Mouse (Mus musculus) forebrain, embryonic 11.5 days (tissue): ENCODE results near the gene Srm. TPM values are rescaled to one million over a fixed set of nuclear protein-coding genes. Genes with fewer than 3 reads are reported as not detected.
A peak's percentile ranks its signal among the peaks of the same experiment; 100 is the strongest.

Experiments used
- ATAC-seq: fragments of 200-750 bp; cut with Nextera tagmentation; replicated peaks from 2 replicates; pipeline ENCODE4 v1.8.0; 2017; ENCODE audit warnings: moderate TSS enrichment; ENCODE audit not compliant: low FRiP score
- DNase-seq: peaks from one replicate; pipeline ENCODE4 v3.0.0-alpha.2; 2017; ENCODE audit warnings: low spot score
- H3K27ac ChIP-seq: fragments of 300-500 bp; sonication (generic); 2 replicates; pipeline ENCODE4 v1.5.1; 2014; ENCODE audit warnings: low read depth, low read length
- H3K27me3 ChIP-seq: fragments of 300-500 bp; sonication (generic); 2 replicates; pipeline ENCODE4 v1.6.1; 2014; ENCODE audit warnings: mild to moderate bottlenecking, low read length, mixed read lengths; ENCODE audit not compliant: control insufficient read depth, insufficient read depth
- H3K36me3 ChIP-seq: fragments of 300-500 bp; sonication (generic); 2 replicates; pipeline ENCODE4 v1.6.1; 2014; ENCODE audit warnings: mild to moderate bottlenecking, low read length, moderate library complexity, mixed read lengths; ENCODE audit not compliant: control insufficient read depth, insufficient read depth
- H3K4me1 ChIP-seq: fragments of 300-500 bp; sonication (generic); replicated peaks from 2 replicates; pipeline ENCODE4 v1.6.1; 2014; ENCODE audit warnings: low read length, mixed read lengths; ENCODE audit not compliant: control insufficient read depth, insufficient read depth
- H3K4me2 ChIP-seq: fragments of 300-500 bp; sonication (generic); 2 replicates; pipeline ENCODE4 v1.6.1; 2014; ENCODE audit warnings: low read depth, mild to moderate bottlenecking, low read length, moderate library complexity, mixed read lengths; ENCODE audit not compliant: severe bottlenecking
- H3K4me3 ChIP-seq: fragments of 300-500 bp; sonication (generic); 2 replicates; pipeline ENCODE4 v1.5.1; 2014; ENCODE audit warnings: low read depth, low read length
- H3K9ac ChIP-seq: fragments of 300-500 bp; sonication (generic); 2 replicates; pipeline ENCODE4 v1.6.1; 2014; ENCODE audit warnings: low read length
- H3K9me3 ChIP-seq: fragments of 300-500 bp; sonication (generic); 2 replicates; pipeline ENCODE4 v1.6.1; 2016; ENCODE audit warnings: low read length, mixed read lengths; ENCODE audit not compliant: control insufficient read depth
- WGBS: fragments of 180-500 bp; shearing (Covaris S2); extraction: QIAGEN DNeasy Blood & Tissue Kit; methylation state at CpG from one replicate; pipeline ENCODE4 v1.1.7; 2014; 5-methylcytosine and 5-hydroxymethylcytosine counted together
- polyA plus RNA-seq: library from polyadenylated mRNA; unstranded; fragments of >200 nt; fragmentation: Nextera tagmentation; extraction: Ambion mirVana; gene quantifications from 2 replicates; pipeline ENCODE4 v1.2.1, GENCODE M21; 2014

The Srm gene
- polyA plus RNA-seq, 1 experiment from 2014 or later, result 206 TPM

DNA sequence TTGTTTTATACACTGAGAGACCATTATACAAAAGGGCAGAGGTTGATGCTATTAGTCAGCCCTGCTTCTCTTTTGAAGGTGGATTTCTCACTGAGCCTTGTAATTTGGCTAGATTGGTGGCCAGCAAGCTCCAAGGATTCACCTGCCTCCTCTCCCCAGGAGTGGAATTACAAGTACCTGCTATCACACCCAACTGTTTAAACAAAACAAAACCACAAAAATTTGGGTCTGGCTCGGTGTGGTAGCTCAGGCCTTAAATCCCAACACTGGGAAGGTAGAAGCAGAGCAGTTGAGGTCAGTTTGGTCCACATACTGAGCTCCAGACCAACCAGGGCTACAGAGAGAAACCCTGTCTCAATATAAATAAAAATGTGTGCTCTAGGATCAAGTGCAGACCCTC lies 28.5 kb downstream of the Srm start:
- no peak overlapping the region for H3K4me3 ChIP-seq
- ATAC-seq, result no peak
- no peaks in the 10 kb centered on the region for H3K9me3 ChIP-seq
- WGBS, result 89% methylated on average over 1 of the region's 1 CpGs
- H3K36me3 ChIP-seq, result peaks cover 46% of the 10 kb centered on the region
- no peak overlapping the region for H3K27ac ChIP-seq
- H3K4me1 ChIP-seq, result no peaks in the 10 kb centered on the region
- H3K9ac ChIP-seq, result no peak overlapping the region
- no peak for DNase-seq
- H3K4me2 ChIP-seq, result no peak overlapping the region
- H3K27me3 ChIP-seq, result no peaks in the 10 kb centered on the region

DNA sequence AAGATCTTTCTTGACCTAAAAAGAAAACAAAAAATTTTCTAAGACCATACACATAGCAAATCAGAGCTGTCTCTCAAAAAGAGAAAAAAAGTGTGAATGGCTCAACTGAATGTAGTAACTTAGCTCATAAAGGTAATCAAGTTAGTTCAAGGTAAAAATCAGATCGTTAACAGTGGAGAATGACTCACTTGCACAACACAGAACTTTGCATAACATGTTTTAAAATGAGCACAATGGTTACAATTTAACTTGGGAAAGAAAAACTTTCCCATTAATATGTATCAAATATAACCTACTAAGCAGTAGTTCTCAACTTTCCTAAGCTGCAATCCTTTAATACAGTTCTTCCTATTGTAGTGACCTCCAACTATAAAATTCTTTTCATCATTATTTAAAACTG lies 29.4 kb downstream of the Srm start:
- Histone ChIP-seq H3K27ac (no peak overlapping the region), H3K4me1 (no peaks in the 10 kb centered on the region), H3K4me2 (no peak overlapping the region), H3K27me3 (no peaks in the 10 kb centered on the region), H3K4me3 (no peak overlapping the region), H3K36me3 (peaks cover 43% of the 10 kb centered on the region), H3K9ac (no peak overlapping the region), H3K9me3 (no peaks in the 10 kb centered on the region)
- WGBS, result 90% methylated on average over 1 of the region's 1 CpGs
- ATAC-seq (no peak), DNase-seq (no peak)

DNA sequence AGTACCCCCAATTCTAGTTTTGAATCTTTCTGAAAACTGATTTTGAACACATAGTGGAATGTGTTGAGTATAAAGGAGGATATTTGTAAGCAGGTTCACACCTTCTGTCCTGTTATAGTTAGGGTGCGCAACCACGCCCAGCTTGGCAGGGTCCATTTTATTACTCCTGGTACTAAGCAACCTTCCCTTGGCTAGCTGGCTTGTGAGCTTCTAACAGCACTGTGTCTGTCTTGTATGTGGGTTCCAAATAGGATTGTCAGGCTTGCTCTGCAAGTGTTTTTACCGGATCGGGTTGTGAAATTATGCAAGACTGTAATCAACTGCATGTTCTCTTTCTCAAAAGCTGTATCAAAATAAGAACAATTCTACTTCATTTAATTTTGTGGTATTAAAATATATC lies 31.2 kb downstream of the Srm start:
- Histone ChIP-seq H3K27ac (no peak overlapping the region), H3K9ac (no peak overlapping the region), H3K27me3 (no peaks in the 10 kb centered on the region), H3K36me3 (peaks cover 43% of the 10 kb centered on the region), H3K9me3 (no peaks in the 10 kb centered on the region), H3K4me3 (no peak overlapping the region), H3K4me2 (no peak overlapping the region), H3K4me1 (no peaks in the 10 kb centered on the region; the same call in 1 of the 2 replicates)
- WGBS, result 97% methylated on average over 4 of the region's 4 CpGs
- no peak for ATAC-seq
- DNase-seq, result no peak

DNA sequence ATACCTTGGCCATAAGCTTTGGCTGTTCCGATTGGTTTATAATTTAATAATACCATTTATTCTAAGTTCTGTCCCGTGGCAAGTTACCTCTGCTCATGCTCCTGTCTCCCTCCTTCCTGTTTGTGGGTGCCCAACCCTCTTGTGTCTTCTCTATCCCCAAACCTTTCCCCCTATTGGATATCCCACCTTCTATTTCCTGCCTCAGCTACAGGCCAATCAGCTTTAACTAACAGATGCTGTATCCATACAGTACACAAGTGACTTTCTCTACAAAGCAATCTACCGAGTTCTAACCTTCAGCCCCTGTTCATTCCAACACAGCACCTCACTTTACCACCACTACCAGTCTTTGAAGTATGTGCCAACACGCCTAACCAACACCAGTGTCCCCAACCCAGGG lies 32.3 kb downstream of the Srm start:
- ATAC-seq (no peak), DNase-seq (no peak)
- H3K9me3 ChIP-seq, result no peaks in the 10 kb centered on the region
- no peak overlapping the region for H3K4me2 ChIP-seq
- no peaks in the 10 kb centered on the region; the same call in 1 of the 2 replicates for H3K4me1 ChIP-seq
- H3K27ac ChIP-seq, result no peak overlapping the region
- no peak overlapping the region for H3K4me3 ChIP-seq
- WGBS, result 89% methylated on average over 4 of the region's 4 CpGs
- H3K36me3 ChIP-seq, result peaks cover 38% of the 10 kb centered on the region
- H3K27me3 ChIP-seq, result no peaks in the 10 kb centered on the region
- no peak overlapping the region for H3K9ac ChIP-seq

DNA sequence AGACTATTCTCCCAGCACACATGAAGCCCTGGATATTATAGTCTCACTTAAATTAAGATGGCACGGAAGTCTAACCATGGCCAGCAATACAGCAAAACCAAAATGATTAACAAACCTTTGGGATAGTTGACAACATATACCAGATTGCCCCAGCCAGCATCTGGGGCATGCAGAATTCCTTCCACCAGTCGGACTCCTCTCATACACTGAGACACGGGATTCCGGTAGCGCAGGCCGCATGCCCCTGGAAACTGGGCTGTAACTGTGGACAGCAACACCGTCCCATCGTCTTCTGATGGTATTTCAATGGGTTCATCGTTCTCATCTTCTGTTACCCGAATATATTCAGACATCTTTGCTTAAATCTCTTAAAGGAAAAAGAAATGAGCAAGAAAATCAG lies 33.7 kb downstream of the Srm start:
- Histone ChIP-seq H3K9ac (no peak overlapping the region), H3K27me3 (no peaks in the 10 kb centered on the region), H3K9me3 (no peaks in the 10 kb centered on the region), H3K4me2 (no peak overlapping the region; the same call in 1 of the 2 replicates), H3K4me3 (peak overlapping the region; percentile 97), H3K36me3 (peaks cover 26% of the 10 kb centered on the region), H3K27ac (no peak overlapping the region), H3K4me1 (no peaks in the 10 kb centered on the region; the same call in 1 of the 2 replicates)
- ATAC-seq (no peak), DNase-seq (no peak)
- 88% methylated on average over 10 of the region's 10 CpGs for WGBS

DNA sequence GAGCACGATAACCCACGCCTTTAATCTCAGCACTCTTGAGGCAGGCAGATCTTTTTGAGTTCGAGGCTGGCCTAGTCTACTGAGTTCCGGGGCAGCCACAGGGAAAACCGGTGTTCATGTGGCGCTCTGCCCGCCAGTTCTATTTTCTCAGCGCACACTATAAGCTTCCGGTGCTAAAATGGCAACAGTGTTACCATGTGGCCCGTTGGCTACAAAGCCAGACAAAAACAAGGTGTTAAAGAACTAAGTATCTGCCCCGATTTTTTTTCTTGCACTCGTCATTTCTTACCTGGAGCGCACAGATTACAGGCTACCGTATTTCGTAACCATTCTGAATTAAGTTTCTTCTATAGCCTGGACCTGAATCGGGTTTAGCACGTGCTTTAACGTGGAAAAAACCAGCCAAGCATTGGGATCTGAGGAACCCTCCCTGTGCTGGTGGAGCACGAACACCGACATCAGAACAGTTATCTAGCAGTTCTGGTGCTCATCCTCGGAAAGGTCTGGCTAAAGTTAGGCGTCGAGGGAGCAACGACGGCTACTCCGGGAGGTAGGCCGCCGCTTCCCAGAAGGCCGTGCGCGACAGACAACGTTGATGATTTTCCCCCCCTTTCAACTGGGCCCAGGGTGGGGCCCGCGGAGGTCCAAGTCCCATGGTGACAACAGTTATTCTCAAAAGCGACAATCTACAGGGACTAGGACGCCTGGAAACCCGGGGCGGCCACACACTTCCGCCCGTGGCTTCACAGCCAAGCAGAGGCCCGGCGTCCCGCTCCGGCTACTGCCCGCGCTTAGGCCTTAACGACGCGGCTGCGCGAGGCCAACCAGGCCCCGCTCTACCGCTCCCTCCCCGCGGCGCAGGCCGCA lies 34.7 kb downstream of the Srm start:
- peak overlapping the region; percentile 99 for H3K9ac ChIP-seq
- no peaks in the 10 kb centered on the region for H3K9me3 ChIP-seq
- under 1% methylated on average over 56 of the region's 57 CpGs for WGBS
- peak overlapping the region; percentile 85 for H3K27ac ChIP-seq
- no peaks in the 10 kb centered on the region; the same call in 1 of the 2 replicates for H3K4me1 ChIP-seq
- H3K4me3 ChIP-seq, result peak overlapping the region; percentile 97
- ATAC-seq (peak; percentile 72), DNase-seq (no peak)
- peaks cover 21% of the 10 kb centered on the region for H3K36me3 ChIP-seq
- peak overlapping the region; percentile 74 for H3K4me2 ChIP-seq
- H3K27me3 ChIP-seq, result no peaks in the 10 kb centered on the region

DNA sequence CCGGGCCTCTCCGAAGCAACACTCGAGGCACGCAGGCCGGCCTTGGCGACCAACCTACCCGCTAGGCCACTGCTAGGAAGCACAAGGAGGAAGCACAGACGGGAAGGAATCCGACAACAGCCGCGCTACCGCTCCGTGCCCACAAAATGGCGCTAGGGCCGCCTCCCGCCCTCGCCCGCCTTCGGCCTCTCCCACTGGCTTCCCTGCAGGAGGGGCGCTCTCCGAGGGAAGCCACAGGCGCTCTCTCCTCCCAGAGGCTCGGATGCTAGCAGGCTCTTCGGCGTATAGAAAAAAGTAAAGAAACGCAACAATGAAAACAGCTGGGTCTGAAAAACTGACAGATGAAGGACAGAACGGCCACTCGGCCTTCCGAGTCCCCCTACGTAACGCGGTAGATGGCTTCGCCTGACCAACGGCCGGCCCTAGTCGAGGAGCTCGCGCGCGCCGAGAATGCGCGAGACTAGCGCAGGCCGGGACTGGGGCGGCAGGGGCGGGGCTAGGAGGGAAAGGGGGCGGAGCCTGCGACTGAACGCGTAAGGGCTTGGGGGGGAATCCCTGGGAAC lies 35.4 kb downstream of the Srm start, which contains the start of gene Tardbp:
Gene Tardbp, minus strand, starts transcription at position 397 of the 563 bp plus-strand sequence.
- peaks cover 17% of the 10 kb centered on the region for H3K36me3 ChIP-seq
- H3K4me3 ChIP-seq, result peak within 1 kb of the TSS; percentile 97
- DNase-seq (peak; percentile 98), ATAC-seq (peak; percentile 97)
- H3K4me2 ChIP-seq, result peak within 1 kb of the TSS; percentile 74
- H3K27me3 ChIP-seq, result no peaks in the 10 kb centered on the region
- H3K9me3 ChIP-seq, result no peaks in the 10 kb centered on the region
- H3K9ac ChIP-seq, result peak within 1 kb of the TSS; percentile 99
- H3K27ac ChIP-seq, result peak within 1 kb of the TSS; percentile 85
- no peaks in the 10 kb centered on the region; the same call in 1 of the 2 replicates for H3K4me1 ChIP-seq
- under 1% methylated on average over 51 of the region's 51 CpGs for WGBS

DNA sequence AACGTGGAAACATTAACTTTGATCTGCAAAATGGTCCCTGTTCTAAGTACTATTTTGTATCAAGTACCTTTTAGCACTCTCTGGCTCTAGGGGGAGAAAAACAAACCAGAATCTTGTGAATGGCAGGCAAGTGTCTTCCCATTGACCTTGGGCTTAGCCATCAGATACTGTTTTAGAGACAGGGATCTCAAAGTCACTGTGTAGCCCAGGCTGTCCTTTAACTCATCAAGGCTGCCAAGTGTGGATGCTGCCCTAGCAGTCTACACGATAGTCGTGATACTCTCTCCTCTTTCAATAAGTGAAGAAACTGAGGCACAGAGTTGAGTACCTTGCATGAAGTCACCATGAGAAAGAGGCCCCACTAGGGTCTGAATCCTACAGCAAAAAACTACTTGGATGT lies 35.9 kb downstream of the Srm start:
- peak; percentile 35 for ATAC-seq
- Histone ChIP-seq H3K4me1 (no peaks in the 10 kb centered on the region; the same call in 1 of the 2 replicates), H3K4me3 (0 out of 2 replicates have a peak overlapping the region, but pooled peaks have one; percentile 97), H3K36me3 (peaks cover 13% of the 10 kb centered on the region), H3K9ac (peak overlapping the region; percentile 30; the same call in 1 of the 2 replicates), H3K9me3 (no peaks in the 10 kb centered on the region), H3K4me2 (peak overlapping the region; percentile 35), H3K27me3 (no peaks in the 10 kb centered on the region), H3K27ac (no peak overlapping the region)
- WGBS, result 60% methylated on average over 3 of the region's 3 CpGs
- no peak for DNase-seq
